Mouse (Mus musculus) cortical plate, adult 2 months (tissue): Measurements from ENCODE around the gene Ptpru.

Experiments used
- CTCF ChIP-seq: fragments of 200-500 bp; IDR thresholded peaks from 2 replicates; pipeline ENCODE4 v1.5.1; 2011; ENCODE audit warnings: mild to moderate bottlenecking, control low read depth, low read length; ENCODE audit not compliant: insufficient read depth; ENCODE audit errors: extremely low read depth
- POLR2A ChIP-seq: fragments of 200-500 bp; IDR thresholded peaks from 2 replicates; pipeline ENCODE4 v1.6.1; 2011; ENCODE audit warnings: mild to moderate bottlenecking, low read length, control low read depth; ENCODE audit not compliant: insufficient read depth; ENCODE audit errors: extremely low read depth

GRCm38 (mm10) chr4:131849986-131850638, 12.0 kb upstream of the Ptpru start:
- TF ChIP-seq POLR2A (no peak), CTCF (no peak)
